Mouse (Mus musculus): ENCODE measurements around the gene Cst10. TPM values are rescaled to one million over a fixed set of nuclear protein-coding genes. Genes with fewer than 3 reads are reported as not detected.

Gene Cst10
- not detected in 2 replicates for polyA plus RNA-seq (2015; fragmentation: Nextera tagmentation; extraction: Ambion mirVana)

GRCm38 (mm10) chr2:149404757-149405156, at the start of gene Cst10:
Gene Cst10 (plus strand): TSS chr2:149405057.
- Histone ChIP-seq H3K36me3 (replicated peaks; ENCODE audit: insufficient read depth, low read length) (no peaks in the 10 kb centered on the region), H3K9me3 (ENCODE audit: low read length) (no peaks in the 10 kb centered on the region), H3K4me3 (ENCODE audit: low read depth, low read length) (no peak within 1 kb of the TSS), H3K27me3 (ENCODE audit: insufficient read depth, low read length) (no peaks in the 10 kb centered on the region), H3K4me1 (ENCODE audit: insufficient read depth) (no peaks in the 10 kb centered on the region), H3K27ac (ENCODE audit: low read depth) (no peak within 1 kb of the TSS), H3K4me2 (ENCODE audit: low read depth, low read length) (no peak within 1 kb of the TSS), H3K9ac (replicated peaks) (no peak within 1 kb of the TSS)
- no peak for ATAC-seq
- DNase-seq, result no peak
- TF ChIP-seq CTCF (IDR thresholded peaks at IDR 0.05; ENCODE audit: low read depth), result no peak
- no peak for TF ChIP-seq EP300 (IDR thresholded peaks at IDR 0.05; ENCODE audit: low read depth)
- WGBS (ENCODE audit: insufficient replicate concordance), result 68% methylated on average over 1 of the region's 1 CpGs

GRCm38 (mm10) chr2:149392951-149393350, 11.9 kb upstream of the Cst10 start:
- 50% methylated on average over 3 of the region's 3 CpGs for WGBS (ENCODE audit: insufficient replicate concordance)
- Histone ChIP-seq H3K27me3 (ENCODE audit: insufficient read depth, low read length) (no peaks in the 10 kb centered on the region), H3K9me3 (ENCODE audit: low read length) (peaks cover 3% of the 10 kb centered on the region; the same call in 1 of the 2 replicates), H3K27ac (ENCODE audit: low read depth) (no peak overlapping the region), H3K9ac (replicated peaks) (no peak overlapping the region), H3K4me2 (ENCODE audit: low read depth, low read length) (no peak overlapping the region), H3K4me3 (ENCODE audit: low read depth, low read length) (no peak overlapping the region), H3K4me1 (ENCODE audit: insufficient read depth) (no peaks in the 10 kb centered on the region), H3K36me3 (replicated peaks; ENCODE audit: insufficient read depth, low read length) (no peaks in the 10 kb centered on the region)
- DNase-seq, result no peak
- TF ChIP-seq CTCF (IDR thresholded peaks at IDR 0.05; ENCODE audit: low read depth) (no peak), EP300 (IDR thresholded peaks at IDR 0.05; ENCODE audit: low read depth) (no peak)
- ATAC-seq, result no peak

GRCm38 (mm10) chr2:149422564-149422963, 17.7 kb downstream of the Cst10 start:
- H3K9ac ChIP-seq (replicated peaks), result no peak overlapping the region
- no peak overlapping the region for H3K4me2 ChIP-seq (ENCODE audit: low read depth, low read length)
- ATAC-seq (no peak), DNase-seq (no peak)
- no peaks in the 10 kb centered on the region for H3K4me1 ChIP-seq (ENCODE audit: insufficient read depth)
- no peaks in the 10 kb centered on the region for H3K9me3 ChIP-seq (ENCODE audit: low read length)
- no peaks in the 10 kb centered on the region for H3K27me3 ChIP-seq (ENCODE audit: insufficient read depth, low read length)
- no peak overlapping the region for H3K27ac ChIP-seq (ENCODE audit: low read depth)
- H3K4me3 ChIP-seq (ENCODE audit: low read depth, low read length), result no peak overlapping the region
- 26% methylated on average over 3 of the region's 4 CpGs for WGBS (ENCODE audit: insufficient replicate concordance)
- TF ChIP-seq EP300 (IDR thresholded peaks at IDR 0.05; ENCODE audit: low read depth) (no peak), CTCF (IDR thresholded peaks at IDR 0.05; ENCODE audit: low read depth) (peak; percentile 31)
- no peaks in the 10 kb centered on the region for H3K36me3 ChIP-seq (replicated peaks; ENCODE audit: insufficient read depth, low read length)
